Mouse (Mus musculus) forebrain, embryonic 10.5 days (tissue): ENCODE measurements at regions not wholly inside any gene's neighbourhood (a gene's known extent, or its start where the extent isn't known, plus 50 kb on each side); places are given as distances from the start of the nearest gene placed in this dataset.

Experiments
- DNase-seq: peaks from one replicate; pipeline ENCODE4 v3.0.0-alpha.2; 2017; ENCODE audit warnings: low spot score; ENCODE audit errors: extremely low spot score
- H3K27ac ChIP-seq: fragments of 300-500 bp; sonication (generic); 2 replicates; pipeline ENCODE4 v1.5.1; 2016; ENCODE audit warnings: mild to moderate bottlenecking
- H3K27me3 ChIP-seq: fragments of 300-500 bp; sonication (generic); 2 replicates; pipeline ENCODE4 v1.6.1; 2016; ENCODE audit warnings: mild to moderate bottlenecking; ENCODE audit not compliant: poor library complexity, severe bottlenecking
- H3K36me3 ChIP-seq: fragments of 300-500 bp; sonication (generic); replicated peaks from 2 replicates; pipeline ENCODE4 v1.6.1; 2016; ENCODE audit warnings: mild to moderate bottlenecking, moderate library complexity
- H3K4me1 ChIP-seq: fragments of 300-500 bp; sonication (generic); 2 replicates; pipeline ENCODE4 v1.6.1; 2016
- H3K4me3 ChIP-seq: fragments of 300-500 bp; sonication (generic); 2 replicates; pipeline ENCODE4 v1.5.1; 2016; ENCODE audit warnings: mild to moderate bottlenecking, moderate library complexity
- H3K9me3 ChIP-seq: fragments of 300-500 bp; sonication (generic); 2 replicates; pipeline ENCODE4 v1.6.1; 2016; ENCODE audit warnings: mild to moderate bottlenecking, moderate library complexity
- WGBS: fragments of 180-500 bp; shearing (Covaris S2); methylation state at CpG from one replicate; pipeline ENCODE4 v1.1.7; 2016; 5-methylcytosine and 5-hydroxymethylcytosine counted together

GRCm38 (mm10) chr6:51641965-51642364, 118.3 kb downstream of the Snx10 start:
- 91% methylated on average over 5 of the region's 5 CpGs for WGBS
- Histone ChIP-seq H3K9me3 (no peaks in the 10 kb centered on the region), H3K4me3 (no peak overlapping the region), H3K27ac (no peak overlapping the region), H3K27me3 (no peaks in the 10 kb centered on the region), H3K4me1 (no peaks in the 10 kb centered on the region), H3K36me3 (no peaks in the 10 kb centered on the region)
- DNase-seq, result no peak

GRCm38 (mm10) chr6:51648813-51649212, 125.1 kb downstream of the Snx10 start:
- 96% methylated on average over 7 of the region's 7 CpGs for WGBS

GRCm38 (mm10) chr6:51653753-51654152, 130.1 kb downstream of the Snx10 start:
- WGBS, result 92% methylated on average over 8 of the region's 8 CpGs
- DNase-seq, result no peak
- no peak overlapping the region for H3K4me3 ChIP-seq
- no peaks in the 10 kb centered on the region for H3K36me3 ChIP-seq
- no peaks in the 10 kb centered on the region for H3K9me3 ChIP-seq
- H3K4me1 ChIP-seq, result peaks cover 32% of the 10 kb centered on the region
- no peaks in the 10 kb centered on the region for H3K27me3 ChIP-seq
- no peak overlapping the region for H3K27ac ChIP-seq

More at GRCm38 (mm10) chr6:51648813-51649212, 125.1 kb downstream of the Snx10 start:
- H3K4me1 ChIP-seq, result no peaks in the 10 kb centered on the region
- H3K36me3 ChIP-seq, result no peaks in the 10 kb centered on the region
- H3K9me3 ChIP-seq, result no peaks in the 10 kb centered on the region
- no peaks in the 10 kb centered on the region for H3K27me3 ChIP-seq
- no peak overlapping the region for H3K27ac ChIP-seq
- DNase-seq, result no peak
- no peak overlapping the region for H3K4me3 ChIP-seq

- WGBS, result 94% methylated on average over 4 of the region's 4 CpGs
- 0 out of 2 replicates have a peak, but pooled peaks cover 4% of the 10 kb centered on the region for H3K9me3 ChIP-seq
- no peaks in the 10 kb centered on the region for H3K36me3 ChIP-seq
- peaks cover 33% of the 10 kb centered on the region for H3K4me1 ChIP-seq
- H3K27me3 ChIP-seq, result no peaks in the 10 kb centered on the region
- no peak overlapping the region for H3K27ac ChIP-seq
- H3K4me3 ChIP-seq, result no peak overlapping the region
- no peak for DNase-seq
Observed at GRCm38 (mm10) chr6:51654991-51655390, 131.3 kb downstream of the Snx10 start.

GRCm38 (mm10) chr6:51656078-51656477, 132.4 kb downstream of the Snx10 start:
- H3K4me1 ChIP-seq, result peaks cover 33% of the 10 kb centered on the region
- H3K4me3 ChIP-seq, result no peak overlapping the region
- H3K27ac ChIP-seq, result no peak overlapping the region
- no peak for DNase-seq
- 0 out of 2 replicates have a peak, but pooled peaks cover 4% of the 10 kb centered on the region for H3K9me3 ChIP-seq
- 88% methylated on average over 7 of the region's 7 CpGs for WGBS
- no peaks in the 10 kb centered on the region for H3K27me3 ChIP-seq
- H3K36me3 ChIP-seq, result no peaks in the 10 kb centered on the region

- Histone ChIP-seq H3K9me3 (0 out of 2 replicates have a peak, but pooled peaks cover 4% of the 10 kb centered on the region), H3K4me1 (peaks cover 33% of the 10 kb centered on the region), H3K4me3 (no peak overlapping the region), H3K36me3 (no peaks in the 10 kb centered on the region), H3K27me3 (no peaks in the 10 kb centered on the region), H3K27ac (peak overlapping the region; percentile 63)
- 70% methylated on average over 12 of the region's 12 CpGs for WGBS
- DNase-seq, result peak; percentile 49
Observed at GRCm38 (mm10) chr6:51656883-51657640, 133.4 kb downstream of the Snx10 start.

- peak; percentile 37 for DNase-seq
- H3K36me3 ChIP-seq, result no peaks in the 10 kb centered on the region
- H3K27ac ChIP-seq, result peak overlapping the region; percentile 80
- H3K4me1 ChIP-seq, result peaks cover 33% of the 10 kb centered on the region
- H3K9me3 ChIP-seq, result peaks cover 4% of the 10 kb centered on the region; the same call in 1 of the 2 replicates
- no peak overlapping the region for H3K4me3 ChIP-seq
- H3K27me3 ChIP-seq, result no peaks in the 10 kb centered on the region
- WGBS, result 32% methylated on average over 8 of the region's 8 CpGs
Observed at GRCm38 (mm10) chr6:51658360-51658759, 134.7 kb downstream of the Snx10 start.

GRCm38 (mm10) chr6:51663178-51663577, 139.5 kb downstream of the Snx10 start:
- H3K27me3 ChIP-seq, result no peaks in the 10 kb centered on the region
- H3K9me3 ChIP-seq, result peaks cover 22% of the 10 kb centered on the region
- 95% methylated on average over 3 of the region's 3 CpGs for WGBS
- H3K4me1 ChIP-seq, result peaks cover 6% of the 10 kb centered on the region
- H3K27ac ChIP-seq, result no peak overlapping the region
- no peaks in the 10 kb centered on the region for H3K36me3 ChIP-seq
- DNase-seq, result no peak
- no peak overlapping the region for H3K4me3 ChIP-seq

- no peak for DNase-seq
- no peaks in the 10 kb centered on the region for H3K36me3 ChIP-seq
- no peaks in the 10 kb centered on the region for H3K27me3 ChIP-seq
- H3K4me1 ChIP-seq, result no peaks in the 10 kb centered on the region
- H3K9me3 ChIP-seq, result peaks cover 22% of the 10 kb centered on the region
- H3K27ac ChIP-seq, result no peak overlapping the region
- no peak overlapping the region for H3K4me3 ChIP-seq
- 94% methylated on average over 5 of the region's 5 CpGs for WGBS
Observed at GRCm38 (mm10) chr6:51664049-51664448, 140.3 kb downstream of the Snx10 start.

- H3K4me1 ChIP-seq, result no peaks in the 10 kb centered on the region
- 86% methylated on average over 3 of the region's 3 CpGs for WGBS
- H3K36me3 ChIP-seq, result no peaks in the 10 kb centered on the region
- peaks cover 18% of the 10 kb centered on the region for H3K9me3 ChIP-seq
- no peak overlapping the region for H3K27ac ChIP-seq
- DNase-seq, result no peak
- no peaks in the 10 kb centered on the region for H3K27me3 ChIP-seq
- no peak overlapping the region for H3K4me3 ChIP-seq
Observed at GRCm38 (mm10) chr6:51667022-51667421, 143.3 kb downstream of the Snx10 start.

GRCm38 (mm10) chr6:51675342-51675945, 151.7 kb downstream of the Snx10 start:
- peaks cover 15% of the 10 kb centered on the region for H3K4me1 ChIP-seq
- H3K4me3 ChIP-seq, result no peak overlapping the region
- no peak overlapping the region for H3K27ac ChIP-seq
- no peak for DNase-seq
- 88% methylated on average over 13 of the region's 13 CpGs for WGBS
- H3K27me3 ChIP-seq, result no peaks in the 10 kb centered on the region
- H3K36me3 ChIP-seq, result no peaks in the 10 kb centered on the region
- no peaks in the 10 kb centered on the region for H3K9me3 ChIP-seq

GRCm38 (mm10) chr6:51677162-51677996, 153.7 kb downstream of the Snx10 start:
- H3K27me3 ChIP-seq, result no peaks in the 10 kb centered on the region
- H3K4me3 ChIP-seq, result no peak overlapping the region
- no peak for DNase-seq
- H3K4me1 ChIP-seq, result peaks cover 17% of the 10 kb centered on the region
- H3K27ac ChIP-seq, result no peak overlapping the region
- H3K36me3 ChIP-seq, result no peaks in the 10 kb centered on the region
- no peaks in the 10 kb centered on the region for H3K9me3 ChIP-seq
- WGBS, result 82% methylated on average over 12 of the region's 12 CpGs
